Mouse (Mus musculus) bone marrow macrophage, adult 2 months (primary cell): Measurements from ENCODE around the gene Btd.

ENCODE experiments used
- CTCF ChIP-seq: IDR thresholded peaks from 2 replicates; pipeline ENCODE4 v1.5.1; 2012; ENCODE audit warnings: low read depth, mild to moderate bottlenecking, low read length, moderate library complexity
- POLR2A ChIP-seq: IDR thresholded peaks from 2 replicates; pipeline ENCODE4 v1.6.1; 2012; ENCODE audit warnings: mild to moderate bottlenecking, low read depth, low read length, borderline replicate concordance

- TF ChIP-seq POLR2A (no peak), CTCF (peak; percentile 36; the same call in 1 of the 2 replicates)
Measured at GRCm38 (mm10) chr14:31650347-31650746, 9.5 kb downstream of the Btd start.
